Comparison of ENCODE assay signal across 13 mouse cellular contexts in genomic region chr2:119312380-119312958, GRCm38 (mm10). TPM values are rescaled to one million over a fixed set of nuclear protein-coding genes. Genes with fewer than 3 reads are reported as not detected.
DNase-seq lines count a peak whose midpoint lies in the region; ATAC-seq and TF ChIP-seq lines count a peak whose summit lies in the region.
"Had no signal": no experiment of that assay in that cellular context is flagged by ENCODE, and none has a peak within 500 bp of the region (broad histone marks: within the 10 kb centered on the region; RNA-seq: fewer than 3 reads in every experiment).

No protein-coding gene starts in this region.

- no peak for TF ChIP-seq CTCF in heart, postnatal 0 days (IDR thresholded peaks at IDR 0.05; ENCODE audit: low read depth)
- TF ChIP-seq CTCF in lung, postnatal 0 days (IDR thresholded peaks at IDR 0.05) = no peak
- no peak for TF ChIP-seq CTCF in lung, adult 2 months (IDR thresholded peaks at IDR 0.05; ENCODE audit: insufficient read depth, low read length)

- TF ChIP-seq EP300 in heart, postnatal 0 days (IDR thresholded peaks at IDR 0.05; ENCODE audit: low read depth) = no peak
- TF ChIP-seq EP300 in lung, postnatal 0 days (IDR thresholded peaks at IDR 0.05) = no peak

- intact Hi-C loops in heart, postnatal 10 days (cut with DNase I) = no loop called here

- TF ChIP-seq POLR2A in lung, adult 2 months (IDR thresholded peaks at IDR 0.05; ENCODE audit: borderline replicate concordance, extremely low read depth, low read depth, low read length) = no peak

- ATAC-seq in forebrain, embryonic 12.5 days (ENCODE audit: low FRiP score) = 0 out of 2 replicates have a peak, but pooled peaks have one; percentile 15
- no peak for ATAC-seq in forebrain, embryonic 14.5 days
- ATAC-seq in heart, postnatal 0 days (ENCODE audit: insufficient read depth, low read depth) = no peak
- ATAC-seq in lung, postnatal 0 days = no peak
- ATAC-seq in hindbrain, embryonic 13.5 days (ENCODE audit: low FRiP score) = 0 out of 2 replicates have a peak, but pooled peaks have one; percentile 37

- no peak overlapping the region for H3K9ac ChIP-seq in forebrain, embryonic 12.5 days
- H3K9ac ChIP-seq in forebrain, embryonic 14.5 days (ENCODE audit: low read length) = no peak overlapping the region
- H3K9ac ChIP-seq in heart, postnatal 0 days (replicated peaks; ENCODE audit: low read depth, low read length) = no peak overlapping the region
- H3K9ac ChIP-seq in lung, postnatal 0 days (replicated peaks; ENCODE audit: low read depth) = no peak overlapping the region
- no peak overlapping the region for H3K9ac ChIP-seq in hindbrain, embryonic 13.5 days
- H3K9ac ChIP-seq: limb, embryonic 15.5 days had no signal

- DNase-seq in forebrain, embryonic 14.5 days (ENCODE audit: low spot score) = no peak
- no peak for DNase-seq in heart, postnatal 0 days (ENCODE audit: low spot score)
- DNase-seq in heart, postnatal 10 days = no peak
- no peak for DNase-seq in lung, postnatal 0 days (ENCODE audit: low spot score)
- DNase-seq in lung, adult 2 months = no peak
- DNase-seq in natural killer cell, adult 2 months (ENCODE audit: low spot score in 2 of 2) = no peak
- DNase-seq: cerebellum, adult 9-10 months; kidney, adult 8-10 months; right cerebral cortex, postnatal 14 days had no signal

- 45% methylated on average over 2 of the region's 2 CpGs for WGBS in forebrain, embryonic 12.5 days
- WGBS in forebrain, embryonic 14.5 days = 35% methylated on average over 2 of the region's 2 CpGs
- WGBS in heart, postnatal 0 days = 63% methylated on average over 2 of the region's 2 CpGs
- WGBS in lung, postnatal 0 days = 71% methylated on average over 2 of the region's 2 CpGs
- WGBS in lung, adult 2 months = 84% methylated on average over 2 of the region's 2 CpGs
- WGBS in hindbrain, embryonic 13.5 days = 21% methylated on average over 2 of the region's 2 CpGs

- H3K4me3 ChIP-seq in forebrain, embryonic 12.5 days (replicated peaks) = no peak overlapping the region
- no peak overlapping the region for H3K4me3 ChIP-seq in forebrain, embryonic 14.5 days (ENCODE audit: low read depth, low read length)
- no peak overlapping the region for H3K4me3 ChIP-seq in heart, postnatal 0 days (ENCODE audit: low read depth, low read length)
- no peak overlapping the region for H3K4me3 ChIP-seq in lung, postnatal 0 days (ENCODE audit: low read depth, low read length)
- no peak overlapping the region for H3K4me3 ChIP-seq in lung, adult 2 months (replicated peaks; ENCODE audit: extremely low read depth, low read depth, low read length)
- H3K4me3 ChIP-seq in hindbrain, embryonic 13.5 days = no peak overlapping the region
- H3K4me3 ChIP-seq: erythroblast, embryonic 14.5 days; limb, embryonic 15.5 days had no signal

- peaks cover 70% of the 10 kb centered on the region for H3K27me3 ChIP-seq in forebrain, embryonic 12.5 days
- peaks cover 17% of the 10 kb centered on the region for H3K27me3 ChIP-seq in forebrain, embryonic 14.5 days (replicated peaks; ENCODE audit: control insufficient read depth, insufficient read depth, low read length)
- H3K27me3 ChIP-seq in heart, postnatal 0 days (ENCODE audit: control insufficient read depth, insufficient read depth, low read length) = no peaks in the 10 kb centered on the region
- H3K27me3 ChIP-seq in lung, postnatal 0 days (replicated peaks; ENCODE audit: insufficient read depth, low read length) = no peaks in the 10 kb centered on the region
- peaks cover 68% of the 10 kb centered on the region for H3K27me3 ChIP-seq in hindbrain, embryonic 13.5 days
- H3K27me3 ChIP-seq: limb, embryonic 15.5 days had no signal

- H3K27ac ChIP-seq in forebrain, embryonic 12.5 days = no peak overlapping the region
- no peak overlapping the region for H3K27ac ChIP-seq in forebrain, embryonic 14.5 days (ENCODE audit: low read depth, low read length)
- peak overlapping the region; percentile 65; the same call in 1 of the 2 replicates for H3K27ac ChIP-seq in heart, postnatal 0 days (ENCODE audit: low read depth)
- peak overlapping the region; percentile 49 for H3K27ac ChIP-seq in lung, postnatal 0 days (ENCODE audit: low read length)
- H3K27ac ChIP-seq in hindbrain, embryonic 13.5 days = no peak overlapping the region
- H3K27ac ChIP-seq: limb, embryonic 15.5 days had no signal

- H3K36me3 ChIP-seq in forebrain, embryonic 12.5 days (replicated peaks) = no peaks in the 10 kb centered on the region
- no peaks in the 10 kb centered on the region for H3K36me3 ChIP-seq in forebrain, embryonic 14.5 days (ENCODE audit: control insufficient read depth, insufficient read depth, low read length)
- no peaks in the 10 kb centered on the region for H3K36me3 ChIP-seq in heart, postnatal 0 days (replicated peaks; ENCODE audit: control insufficient read depth, insufficient read depth, low read length)
- H3K36me3 ChIP-seq in lung, postnatal 0 days (ENCODE audit: insufficient read depth, low read length) = no peaks in the 10 kb centered on the region
- H3K36me3 ChIP-seq in hindbrain, embryonic 13.5 days = no peaks in the 10 kb centered on the region
- H3K36me3 ChIP-seq: limb, embryonic 15.5 days had no signal

- H3K4me1 ChIP-seq in forebrain, embryonic 12.5 days = peaks cover 17% of the 10 kb centered on the region
- H3K4me1 ChIP-seq in forebrain, embryonic 14.5 days (ENCODE audit: control insufficient read depth, insufficient read depth, low read length) = peaks cover 13% of the 10 kb centered on the region
- H3K4me1 ChIP-seq in heart, postnatal 0 days (ENCODE audit: control insufficient read depth, insufficient read depth) = no peaks in the 10 kb centered on the region
- H3K4me1 ChIP-seq in lung, postnatal 0 days (ENCODE audit: insufficient read depth, low read depth, low read length) = peaks cover 5% of the 10 kb centered on the region; the same call in 1 of the 2 replicates
- H3K4me1 ChIP-seq in lung, adult 2 months (ENCODE audit: control insufficient read depth, insufficient read depth, low read length) = peaks cover 15% of the 10 kb centered on the region
- H3K4me1 ChIP-seq in hindbrain, embryonic 13.5 days (replicated peaks) = peaks cover 16% of the 10 kb centered on the region

- H3K4me2 ChIP-seq in forebrain, embryonic 12.5 days = no peak overlapping the region
- H3K4me2 ChIP-seq in forebrain, embryonic 14.5 days (ENCODE audit: low read length) = no peak overlapping the region
- H3K4me2 ChIP-seq in heart, postnatal 0 days (ENCODE audit: low read depth, low read length) = no peak overlapping the region
- H3K4me2 ChIP-seq in lung, postnatal 0 days (replicated peaks; ENCODE audit: low read depth, low read length) = no peak overlapping the region
- no peak overlapping the region for H3K4me2 ChIP-seq in hindbrain, embryonic 13.5 days
- H3K4me2 ChIP-seq: limb, embryonic 15.5 days had no signal

- no peaks in the 10 kb centered on the region for H3K9me3 ChIP-seq in forebrain, embryonic 12.5 days
- no peaks in the 10 kb centered on the region for H3K9me3 ChIP-seq in forebrain, embryonic 14.5 days (replicated peaks; ENCODE audit: control insufficient read depth, low read length)
- no peaks in the 10 kb centered on the region for H3K9me3 ChIP-seq in heart, postnatal 0 days (replicated peaks; ENCODE audit: control insufficient read depth, low read length)
- H3K9me3 ChIP-seq in lung, postnatal 0 days (ENCODE audit: low read length) = no peaks in the 10 kb centered on the region
- H3K9me3 ChIP-seq in hindbrain, embryonic 13.5 days = no peaks in the 10 kb centered on the region; the same call in 1 of the 2 replicates
- H3K9me3 ChIP-seq: limb, embryonic 15.5 days had no signal

RNA-seq across cellular contexts. Expression of gene Dll4, which starts 13.1 kb away (rescaled TPM):
- polyA plus RNA-seq in forebrain, embryonic 12.5 days (2016; fragmentation: Nextera tagmentation; extraction: Ambion mirVana) = 3.5 and 3.8 TPM in 2 replicates
- polyA plus RNA-seq in forebrain, embryonic 14.5 days (2014; fragmentation: Nextera tagmentation; extraction: Ambion mirVana) = 2.9 and 3.8 TPM in 2 replicates
- total RNA-seq in heart, postnatal 0 days (2014; rRNA removed; ENCODE audit: low replicate concordance) = 5.0 and 6.6 TPM in 2 replicates
- 5.7 and 6.2 TPM in 2 replicates for polyA plus RNA-seq in heart, postnatal 0 days (2015; fragmentation: Nextera tagmentation; extraction: Ambion mirVana)
- total RNA-seq in heart, postnatal 10 days (2021) = 10 to 100 TPM; 23.8 to 27.9 TPM
- polyA plus RNA-seq in lung, postnatal 0 days (2015; fragmentation: Nextera tagmentation; extraction: Ambion mirVana) = 22.7 and 25.9 TPM in 2 replicates
- 114 TPM in 2 replicates for polyA plus RNA-seq in lung, adult 2 months (2012; rRNA removed)
- 5.4 and 5.9 TPM in 2 replicates for polyA plus RNA-seq in hindbrain, embryonic 13.5 days (2015; fragmentation: Nextera tagmentation; extraction: Ambion mirVana)

RNA-seq across cellular contexts. Expression of gene Vps18, which starts 23.9 kb away (rescaled TPM):
- 25.5 and 27.4 TPM in 2 replicates for polyA plus RNA-seq in forebrain, embryonic 12.5 days (2016; fragmentation: Nextera tagmentation; extraction: Ambion mirVana)
- 12.0 and 19.9 TPM in 2 replicates for polyA plus RNA-seq in forebrain, embryonic 14.5 days (2014; fragmentation: Nextera tagmentation; extraction: Ambion mirVana)
- total RNA-seq in heart, postnatal 0 days (2014; rRNA removed; ENCODE audit: low replicate concordance) = 14.3 and 16.2 TPM in 2 replicates
- 8.0 and 8.3 TPM in 2 replicates for polyA plus RNA-seq in heart, postnatal 0 days (2015; fragmentation: Nextera tagmentation; extraction: Ambion mirVana)
- 10 to 100 TPM; 13.4 to 13.7 TPM for total RNA-seq in heart, postnatal 10 days (2021)
- polyA plus RNA-seq in lung, postnatal 0 days (2015; fragmentation: Nextera tagmentation; extraction: Ambion mirVana) = 11.1 and 11.4 TPM in 2 replicates
- 24.1 and 25.9 TPM in 2 replicates for polyA plus RNA-seq in lung, adult 2 months (2012; rRNA removed)
- 26.0 and 26.1 TPM in 2 replicates for polyA plus RNA-seq in hindbrain, embryonic 13.5 days (2015; fragmentation: Nextera tagmentation; extraction: Ambion mirVana)

RNA-seq across cellular contexts. Expression of gene Chac1, which starts 38.6 kb away (rescaled TPM):
- 2.4 and 2.7 TPM in 2 replicates for polyA plus RNA-seq in forebrain, embryonic 12.5 days (2016; fragmentation: Nextera tagmentation; extraction: Ambion mirVana)
- 3.5 and 3.8 TPM in 2 replicates for polyA plus RNA-seq in forebrain, embryonic 14.5 days (2014; fragmentation: Nextera tagmentation; extraction: Ambion mirVana)
- 0.11 and 0.27 TPM in 2 replicates for total RNA-seq in heart, postnatal 0 days (2014; rRNA removed; ENCODE audit: low replicate concordance)
- polyA plus RNA-seq in heart, postnatal 0 days (2015; fragmentation: Nextera tagmentation; extraction: Ambion mirVana) = 0.30 and 0.52 TPM in 2 replicates
- 1 to 10 TPM; 3.5 to 7.5 TPM for total RNA-seq in heart, postnatal 10 days (2021)
- 1.5 and 1.8 TPM in 2 replicates for polyA plus RNA-seq in lung, postnatal 0 days (2015; fragmentation: Nextera tagmentation; extraction: Ambion mirVana)
- polyA plus RNA-seq in lung, adult 2 months (2012; rRNA removed) = 9.2 and 10.7 TPM in 2 replicates
- polyA plus RNA-seq in hindbrain, embryonic 13.5 days (2015; fragmentation: Nextera tagmentation; extraction: Ambion mirVana) = 6.1 and 6.7 TPM in 2 replicates

RNA-seq across cellular contexts. Expression of gene Rhov, which starts 41.4 kb away (rescaled TPM):
- polyA plus RNA-seq in forebrain, embryonic 12.5 days (2016; fragmentation: Nextera tagmentation; extraction: Ambion mirVana) = 3.7 and 3.9 TPM in 2 replicates
- 8.5 and 12.7 TPM in 2 replicates for polyA plus RNA-seq in forebrain, embryonic 14.5 days (2014; fragmentation: Nextera tagmentation; extraction: Ambion mirVana)
- 3.4 TPM in 1 of 2 replicates, not detected in the other for total RNA-seq in heart, postnatal 0 days (2014; rRNA removed; ENCODE audit: low replicate concordance)
- polyA plus RNA-seq in heart, postnatal 0 days (2015; fragmentation: Nextera tagmentation; extraction: Ambion mirVana) = 0.19 TPM in 1 of 2 replicates, not detected in the other
- not detected for total RNA-seq in heart, postnatal 10 days (2021)
- polyA plus RNA-seq in lung, postnatal 0 days (2015; fragmentation: Nextera tagmentation; extraction: Ambion mirVana) = 3.0 and 3.1 TPM in 2 replicates
- polyA plus RNA-seq in lung, adult 2 months (2012; rRNA removed) = 1.6 and 3.0 TPM in 2 replicates
- polyA plus RNA-seq in hindbrain, embryonic 13.5 days (2015; fragmentation: Nextera tagmentation; extraction: Ambion mirVana) = 21.2 and 23.4 TPM in 2 replicates
- polyA plus RNA-seq: erythroblast, embryonic 14.5 days had no signal

Comparison
In these comparisons a context has a peak if more than half of its experiments do, and no peak if none do; other contexts are left out.
1. ATAC-seq: peak in forebrain, embryonic 12.5 days (single experiment) and hindbrain, embryonic 13.5 days (single experiment); none in forebrain, embryonic 14.5 days (single experiment), heart, postnatal 0 days (single experiment) and lung, postnatal 0 days (single experiment).
2. H3K27ac ChIP-seq: peak in heart, postnatal 0 days (single experiment) and lung, postnatal 0 days (single experiment); none in forebrain, embryonic 12.5 days (single experiment), forebrain, embryonic 14.5 days (single experiment) and hindbrain, embryonic 13.5 days (single experiment).